Mouse (Mus musculus) forebrain, embryonic 15.5 days (tissue): ENCODE measurements at regions not wholly inside any gene's neighbourhood (a gene's known extent, or its start where the extent isn't known, plus 50 kb on each side); places are given as distances from the start of the nearest gene placed in this dataset.

ENCODE experiments used
- ATAC-seq: fragments of 200-750 bp; cut with Nextera tagmentation; replicated peaks from 2 replicates; pipeline ENCODE4 v1.8.0; 2017; ENCODE audit warnings: mild to moderate bottlenecking, moderate TSS enrichment, moderate library complexity
- H3K27ac ChIP-seq: fragments of 300-500 bp; sonication (generic); replicated peaks from 2 replicates; pipeline ENCODE4 v1.5.1; 2015; ENCODE audit warnings: mild to moderate bottlenecking, inconsistent platforms
- H3K27me3 ChIP-seq: fragments of 300-500 bp; sonication (generic); 2 replicates; pipeline ENCODE4 v1.6.1; 2015; ENCODE audit warnings: inconsistent platforms
- H3K36me3 ChIP-seq: fragments of 300-500 bp; sonication (generic); 2 replicates; pipeline ENCODE4 v1.6.1; 2015; ENCODE audit warnings: mild to moderate bottlenecking, inconsistent platforms
- H3K4me1 ChIP-seq: fragments of 300-500 bp; sonication (generic); 2 replicates; pipeline ENCODE4 v1.6.1; 2015; ENCODE audit warnings: inconsistent platforms
- H3K4me2 ChIP-seq: fragments of 300-500 bp; sonication (generic); replicated peaks from 2 replicates; pipeline ENCODE4 v1.6.1; 2015; ENCODE audit warnings: mild to moderate bottlenecking, inconsistent platforms
- H3K4me3 ChIP-seq: fragments of 300-500 bp; sonication (generic); 2 replicates; pipeline ENCODE4 v1.5.1; 2015; ENCODE audit warnings: mild to moderate bottlenecking, inconsistent platforms
- H3K9ac ChIP-seq: fragments of 300-500 bp; sonication (generic); replicated peaks from 2 replicates; pipeline ENCODE4 v1.6.1; 2015; ENCODE audit warnings: mild to moderate bottlenecking, inconsistent platforms
- H3K9me3 ChIP-seq: fragments of 300-500 bp; sonication (generic); 2 replicates; pipeline ENCODE4 v1.6.1; 2016; ENCODE audit warnings: inconsistent platforms
- WGBS: fragments of 180-500 bp; shearing (Covaris S2); methylation state at CpG from one replicate; pipeline ENCODE4 v1.1.7; 2015; ENCODE audit warnings: mixed read lengths; 5-methylcytosine and 5-hydroxymethylcytosine counted together

DNA sequence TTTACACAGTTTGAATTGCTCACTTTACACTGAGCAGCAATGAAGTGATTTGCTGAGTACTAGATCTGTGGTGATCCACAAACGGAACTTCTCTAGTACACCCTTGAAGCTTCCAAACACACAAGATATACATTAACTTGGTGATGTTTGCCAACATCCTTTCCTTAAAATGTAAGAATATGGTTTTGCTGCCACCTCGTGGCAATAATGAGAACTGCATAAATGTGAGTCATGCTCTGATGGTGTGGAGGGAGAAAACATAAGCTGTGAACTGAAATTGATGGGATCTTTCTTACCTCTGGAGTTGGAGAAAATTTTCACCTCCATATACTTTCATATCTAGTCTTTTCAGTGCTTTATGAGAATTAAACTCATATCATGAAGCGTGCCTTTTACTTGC lies 51.6 kb downstream of the Bex3 start:
- H3K27ac ChIP-seq = no peak overlapping the region
- H3K27me3 ChIP-seq = no peaks in the 10 kb centered on the region
- no peaks in the 10 kb centered on the region for H3K9me3 ChIP-seq
- no peaks in the 10 kb centered on the region for H3K4me1 ChIP-seq
- no peak overlapping the region for H3K4me2 ChIP-seq
- no peak overlapping the region for H3K9ac ChIP-seq
- 0 out of 2 replicates have a peak, but pooled peaks have one; percentile 23 for ATAC-seq
- no peak overlapping the region for H3K4me3 ChIP-seq
- 7% methylated on average over 3 of the region's 3 CpGs for WGBS
- no peaks in the 10 kb centered on the region for H3K36me3 ChIP-seq

DNA sequence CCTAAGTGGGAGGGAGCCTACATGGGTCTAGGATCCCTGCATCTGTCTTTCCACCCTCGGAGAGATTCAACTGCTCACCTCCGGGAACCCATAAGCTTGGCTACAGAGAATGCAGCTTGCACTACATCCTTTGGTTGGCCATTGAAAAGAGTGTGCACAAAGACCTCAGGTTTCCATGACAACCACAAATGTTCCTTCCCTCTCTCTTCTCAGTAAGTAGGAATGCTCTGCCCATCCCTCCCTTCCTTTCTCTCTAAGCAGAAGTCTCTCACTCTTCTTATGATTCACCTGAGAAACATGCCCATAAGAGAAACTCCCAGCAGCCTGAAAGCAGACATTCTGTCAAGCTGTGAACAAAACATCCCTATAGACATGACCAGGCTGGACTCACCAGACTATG lies 95.8 kb downstream of the Bex3 start:
- no peak for ATAC-seq
- Histone ChIP-seq H3K4me2 (no peak overlapping the region), H3K4me3 (no peak overlapping the region), H3K27ac (no peak overlapping the region), H3K9me3 (no peaks in the 10 kb centered on the region), H3K9ac (no peak overlapping the region), H3K27me3 (no peaks in the 10 kb centered on the region), H3K36me3 (no peaks in the 10 kb centered on the region), H3K4me1 (no peaks in the 10 kb centered on the region)
- WGBS = 52% methylated on average over 2 of the region's 2 CpGs
